8 mouse cellular contexts compared by ENCODE assay signal in the genomic region with DNA sequence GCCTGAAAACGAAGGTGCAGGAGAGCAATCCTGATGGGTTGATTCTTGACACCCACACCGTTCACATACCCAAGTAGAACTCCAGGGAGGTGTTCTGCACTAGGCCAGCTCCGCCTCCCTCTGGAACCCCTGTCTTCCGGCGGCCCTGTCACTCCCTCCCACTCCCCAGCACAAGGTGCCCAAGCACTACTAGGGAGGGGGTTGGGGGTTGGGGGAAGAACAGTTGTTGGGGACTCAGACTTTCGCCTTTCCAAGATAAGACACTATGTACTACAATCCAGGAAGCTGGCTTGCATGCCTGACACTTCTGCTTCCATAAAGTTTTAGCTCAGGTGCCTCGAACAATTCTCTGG. TPM values are rescaled to one million over a fixed set of nuclear protein-coding genes. Genes with fewer than 3 reads are reported as not detected.
A peak's percentile ranks its signal among the peaks of the same experiment; 100 is the strongest.
DNase-seq lines count a peak whose midpoint lies in the region; ATAC-seq and TF ChIP-seq lines count a peak whose summit lies in the region.

No protein-coding gene starts in this region.

- peak overlapping the region; percentile 94 for H3K9ac ChIP-seq in heart, embryonic 12.5 days
- H3K9ac ChIP-seq in forebrain, embryonic 13.5 days: peak overlapping the region; percentile 89
- peak overlapping the region; percentile 76 for H3K9ac ChIP-seq in liver, embryonic 14.5 days (replicated peaks)

- H3K27me3 ChIP-seq in heart, embryonic 12.5 days (replicated peaks): no peaks in the 10 kb centered on the region
- H3K27me3 ChIP-seq in E14TG2a.4 (ENCODE audit: insufficient read depth, low read length): no peaks in the 10 kb centered on the region
- no peaks in the 10 kb centered on the region for H3K27me3 ChIP-seq in forebrain, embryonic 13.5 days
- H3K27me3 ChIP-seq in liver, embryonic 14.5 days (ENCODE audit: control insufficient read depth, insufficient read depth, low read length): no peaks in the 10 kb centered on the region

- H3K27ac ChIP-seq in heart, embryonic 12.5 days (ENCODE audit: poor library complexity, severe bottlenecking): peak overlapping the region; percentile 65
- H3K27ac ChIP-seq in forebrain, embryonic 13.5 days: 0 out of 2 replicates have a peak overlapping the region, but pooled peaks have one; percentile 25
- peak overlapping the region; percentile 58 for H3K27ac ChIP-seq in liver, embryonic 14.5 days

- TF ChIP-seq CTCF in E14TG2a.4 (conservative IDR thresholded peaks at IDR 0.05; ENCODE audit: low read length): no peak
- TF ChIP-seq CTCF in liver, embryonic 14.5 days (IDR thresholded peaks at IDR 0.05; ENCODE audit: low read depth): no peak

- no peak for TF ChIP-seq EP300 in liver, embryonic 14.5 days (IDR thresholded peaks at IDR 0.05; ENCODE audit: low read depth)

- H3K36me3 ChIP-seq in heart, embryonic 12.5 days: 0 out of 2 replicates have a peak, but pooled peaks cover 3% of the 10 kb centered on the region
- H3K36me3 ChIP-seq in E14TG2a.4 (ENCODE audit: insufficient read depth, low read length): no peaks in the 10 kb centered on the region
- peaks cover 1% of the 10 kb centered on the region; the same call in 1 of the 2 replicates for H3K36me3 ChIP-seq in forebrain, embryonic 13.5 days (ENCODE audit: poor library complexity, severe bottlenecking)
- no peaks in the 10 kb centered on the region for H3K36me3 ChIP-seq in liver, embryonic 14.5 days (replicated peaks; ENCODE audit: control insufficient read depth, insufficient read depth, low read depth)

- H3K4me3 ChIP-seq in heart, embryonic 12.5 days: peak overlapping the region; percentile 97
- peak overlapping the region; percentile 85 for H3K4me3 ChIP-seq in E14TG2a.4 (replicated peaks; ENCODE audit: low read length)
- H3K4me3 ChIP-seq in forebrain, embryonic 13.5 days: peak overlapping the region; percentile 85
- peak overlapping the region; percentile 80 to 81 for H3K4me3 ChIP-seq in liver, embryonic 14.5 days (ENCODE audit: insufficient read depth in 1 of 2, low read depth in 2 of 2, low read length in 2 of 2)

- 8% methylated on average over 7 of the region's 7 CpGs for WGBS in heart, embryonic 12.5 days
- WGBS in forebrain, embryonic 13.5 days: 12% methylated on average over 7 of the region's 7 CpGs
- 7% methylated on average over 7 of the region's 7 CpGs for WGBS in liver, embryonic 14.5 days (ENCODE audit: insufficient replicate concordance)

- peak overlapping the region; percentile 81 for H3K4me2 ChIP-seq in heart, embryonic 12.5 days
- peak overlapping the region; percentile 89 for H3K4me2 ChIP-seq in forebrain, embryonic 13.5 days
- H3K4me2 ChIP-seq in liver, embryonic 14.5 days (ENCODE audit: low read depth): peak overlapping the region; percentile 86

- H3K9me3 ChIP-seq in heart, embryonic 12.5 days (replicated peaks): no peaks in the 10 kb centered on the region
- no peaks in the 10 kb centered on the region for H3K9me3 ChIP-seq in E14TG2a.4 (ENCODE audit: low read length)
- no peaks in the 10 kb centered on the region for H3K9me3 ChIP-seq in forebrain, embryonic 13.5 days (replicated peaks)
- H3K9me3 ChIP-seq in liver, embryonic 14.5 days (ENCODE audit: control insufficient read depth, low read length): no peaks in the 10 kb centered on the region

- intact Hi-C loops in heart, postnatal 14 days (cut with DNase I): no loop called here

- peak; percentile 66 for ATAC-seq in heart, embryonic 12.5 days (ENCODE audit: insufficient number of reproducible peaks, low FRiP score)
- no peak; the same call in 1 of the 2 replicates for ATAC-seq in forebrain, embryonic 13.5 days
- peak; percentile 54; the same call in 1 of the 2 replicates for ATAC-seq in liver, embryonic 14.5 days (ENCODE audit: insufficient read depth)

- DNase-seq in heart, postnatal 14 days: no peak
- no peak for DNase-seq in liver, embryonic 14.5 days (ENCODE audit: low read depth in 3 of 3, low spot score in 3 of 3)
- DNase-seq in cerebellum, postnatal 36 days: no peak
- DNase-seq in cerebellum, adult 11-12 months: no peak
- no peak for DNase-seq in cerebellum, adult 9-10 months

- peaks cover 24% of the 10 kb centered on the region for H3K4me1 ChIP-seq in heart, embryonic 12.5 days (replicated peaks)
- peaks cover 56% of the 10 kb centered on the region for H3K4me1 ChIP-seq in E14TG2a.4 (replicated peaks; ENCODE audit: low read depth, low read length)
- H3K4me1 ChIP-seq in forebrain, embryonic 13.5 days: peaks cover 16% of the 10 kb centered on the region
- peaks cover 6 to 17% of the 10 kb centered on the region in 2 experiments for H3K4me1 ChIP-seq in liver, embryonic 14.5 days (replicated peaks; ENCODE audit: control insufficient read depth in 2 of 2, insufficient read depth in 2 of 2, low read length in 1 of 2)

RNA-seq across cellular contexts. Expression of gene Chd8, which starts 12.9 kb away (rescaled TPM):
- 35.0 and 36.0 TPM in 2 replicates for polyA plus RNA-seq in heart, embryonic 12.5 days (2016; fragmentation: Nextera tagmentation; extraction: Ambion mirVana)
- total RNA-seq in heart, postnatal 14 days (2021): 10 to 100 TPM; 50.1 to 51.9 TPM
- polyA plus RNA-seq in forebrain, embryonic 13.5 days (2015; fragmentation: Nextera tagmentation; extraction: Ambion mirVana): 44.5 and 48.6 TPM in 2 replicates
- polyA plus RNA-seq in liver, embryonic 14.5 days (2012; rRNA removed): 9.7 and 13.1 TPM in 2 replicates
- 13.9 and 14.0 TPM in 2 replicates for polyA plus RNA-seq in liver, embryonic 14.5 days (2014; fragmentation: Nextera tagmentation; extraction: Ambion mirVana)

RNA-seq across cellular contexts. Expression of gene Tox4, which starts 34.3 kb away (rescaled TPM):
- 35.8 and 41.5 TPM in 2 replicates for polyA plus RNA-seq in heart, embryonic 12.5 days (2016; fragmentation: Nextera tagmentation; extraction: Ambion mirVana)
- total RNA-seq in heart, postnatal 14 days (2021): 10 to 100 TPM; 35.5 to 36.7 TPM
- 53.2 and 58.2 TPM in 2 replicates for polyA plus RNA-seq in forebrain, embryonic 13.5 days (2015; fragmentation: Nextera tagmentation; extraction: Ambion mirVana)
- polyA plus RNA-seq in liver, embryonic 14.5 days (2012; rRNA removed): 8.5 and 10.1 TPM in 2 replicates
- polyA plus RNA-seq in liver, embryonic 14.5 days (2014; fragmentation: Nextera tagmentation; extraction: Ambion mirVana): 16.6 and 17.2 TPM in 2 replicates

RNA-seq across cellular contexts. Expression of gene Rab2b, which starts 34.7 kb away (rescaled TPM):
- 15.1 and 16.7 TPM in 2 replicates for polyA plus RNA-seq in heart, embryonic 12.5 days (2016; fragmentation: Nextera tagmentation; extraction: Ambion mirVana)
- total RNA-seq in heart, postnatal 14 days (2021): 1 to 10 TPM; 5.5 to 7.1 TPM
- 33.7 and 37.6 TPM in 2 replicates for polyA plus RNA-seq in forebrain, embryonic 13.5 days (2015; fragmentation: Nextera tagmentation; extraction: Ambion mirVana)
- polyA plus RNA-seq in liver, embryonic 14.5 days (2012; rRNA removed): 2.9 and 3.1 TPM in 2 replicates
- polyA plus RNA-seq in liver, embryonic 14.5 days (2014; fragmentation: Nextera tagmentation; extraction: Ambion mirVana): 1.9 and 2.6 TPM in 2 replicates

RNA-seq across cellular contexts. Expression of gene Supt16, which starts 47.5 kb away (rescaled TPM):
- 35.8 and 36.5 TPM in 2 replicates for polyA plus RNA-seq in heart, embryonic 12.5 days (2016; fragmentation: Nextera tagmentation; extraction: Ambion mirVana)
- 10 to 100 TPM; 25.9 to 26.7 TPM for total RNA-seq in heart, postnatal 14 days (2021)
- 83.8 and 86.1 TPM in 2 replicates for polyA plus RNA-seq in forebrain, embryonic 13.5 days (2015; fragmentation: Nextera tagmentation; extraction: Ambion mirVana)
- polyA plus RNA-seq in liver, embryonic 14.5 days (2012; rRNA removed): 15.4 and 25.2 TPM in 2 replicates
- 35.6 and 39.9 TPM in 2 replicates for polyA plus RNA-seq in liver, embryonic 14.5 days (2014; fragmentation: Nextera tagmentation; extraction: Ambion mirVana)
